Mouse (Mus musculus) gonadal fat pad, adult 2 months (tissue): ENCODE data around the gene Gprin1. TPM values are rescaled to one million over a fixed set of nuclear protein-coding genes. Genes with fewer than 3 reads are reported as not detected.

ENCODE experiments used
- DNase-seq: peaks from one replicate; pipeline ENCODE4 v3.0.0-alpha.2; 2012; ENCODE audit warnings: low read depth
- polyA plus RNA-seq: library from polyadenylated mRNA; depleted of rRNA; stranded (reverse); fragments of >200 nt; gene quantifications from 2 replicates; pipeline ENCODE4 v1.2.3, GENCODE M21; 2012

Gene Gprin1
- polyA plus RNA-seq, 1 experiment, result 0.27 TPM

DNA sequence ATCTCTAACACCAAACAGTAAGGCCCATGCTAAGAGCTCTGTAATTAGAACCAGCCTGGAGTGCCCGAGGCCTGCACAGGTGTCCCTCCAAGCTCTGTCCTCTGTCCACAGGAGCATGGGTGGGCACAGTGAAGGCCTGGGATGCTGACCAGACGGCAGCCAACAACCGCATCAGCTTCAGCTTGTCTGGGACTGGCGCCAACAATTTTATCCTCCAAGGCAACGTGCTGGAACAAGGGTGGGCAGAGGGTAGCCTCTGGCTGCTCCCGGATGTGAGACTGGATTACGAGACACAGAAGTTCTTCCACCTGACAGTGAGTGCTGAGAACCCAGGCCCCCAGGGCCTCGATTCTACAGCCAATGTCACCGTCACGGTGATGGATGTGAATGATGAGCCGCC lies 23.5 kb downstream of the Gprin1 start:
- no peak for DNase-seq

DNA sequence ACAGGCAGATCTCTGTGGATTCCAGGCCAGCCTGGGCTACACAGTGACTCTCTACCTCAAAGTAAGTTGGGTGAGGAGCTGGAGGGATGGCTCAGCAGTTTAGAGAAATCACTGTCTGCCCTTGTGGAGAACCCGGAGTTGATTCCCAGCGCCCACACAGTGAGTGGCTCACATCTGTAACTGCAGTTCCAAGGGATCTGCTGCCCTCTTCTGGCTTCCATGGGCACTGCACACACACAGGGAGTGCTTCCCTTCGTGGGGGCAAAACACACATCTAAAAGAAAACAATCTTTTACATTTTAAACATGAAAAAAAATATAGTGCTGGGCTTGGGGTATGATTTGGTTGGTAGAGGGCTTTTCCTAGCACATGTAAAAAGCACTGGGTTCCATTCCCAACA lies 26.5 kb downstream of the Gprin1 start:
- DNase-seq, result no peak

DNA sequence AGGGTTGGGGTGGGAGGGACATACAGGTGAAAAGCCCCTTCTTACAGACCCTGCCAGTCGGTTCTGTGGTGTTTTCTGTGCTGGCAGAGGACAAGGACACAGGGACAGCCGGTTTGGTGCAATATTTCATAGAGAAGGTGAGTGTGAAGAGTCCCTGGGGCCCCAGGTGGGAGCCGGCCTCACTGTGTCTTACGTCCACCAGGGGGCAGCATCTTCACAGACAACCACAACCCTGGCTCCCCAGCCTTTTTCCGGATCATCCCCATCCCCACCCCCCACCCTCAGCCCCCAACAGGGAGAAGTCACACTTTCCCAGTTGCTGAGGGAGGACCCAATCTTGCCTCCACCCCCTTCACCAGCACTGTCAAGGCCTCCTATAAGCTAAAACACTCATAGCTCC lies 32.8 kb downstream of the Gprin1 start:
- no peak for DNase-seq

DNA sequence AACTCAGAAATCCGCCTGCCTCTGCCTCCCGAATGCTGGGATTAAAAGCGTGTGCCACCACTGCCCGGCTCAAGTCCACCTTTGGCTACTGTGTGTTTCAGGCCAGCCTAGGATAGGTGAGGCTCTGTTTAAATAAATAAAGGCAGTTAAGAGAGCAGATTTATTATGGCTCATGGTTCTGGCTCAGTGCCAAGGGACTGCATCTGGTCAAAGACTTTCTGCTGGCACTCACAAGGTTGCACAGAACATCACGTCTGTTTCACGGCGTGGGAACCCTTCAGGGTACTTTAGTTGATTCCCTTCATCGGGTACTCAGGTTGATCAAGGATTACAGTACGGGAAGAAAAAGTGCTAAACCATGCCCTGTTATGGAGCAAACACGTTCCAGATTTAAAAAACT lies 34.7 kb downstream of the Gprin1 start:
- DNase-seq, result no peak

DNA sequence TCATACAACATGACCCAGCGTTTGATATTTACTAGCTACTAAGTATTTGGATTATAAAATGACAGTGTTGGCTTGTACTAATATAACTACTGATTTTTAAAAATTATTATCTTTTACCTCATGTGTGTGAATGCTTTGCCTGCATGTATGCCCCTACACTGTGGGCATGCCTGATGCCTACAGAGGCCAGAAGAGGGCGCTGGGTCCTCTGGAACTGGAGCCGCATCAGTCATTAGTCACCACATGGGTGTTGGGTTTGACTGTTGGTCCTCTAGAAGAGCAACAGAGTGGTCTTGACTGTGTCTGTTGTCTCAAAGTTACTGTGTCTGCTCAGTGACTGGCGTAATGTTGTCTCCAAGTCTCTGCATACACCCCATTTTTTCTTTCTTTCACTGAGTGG lies 35.3 kb downstream of the Gprin1 start:
- no peak for DNase-seq

DNA sequence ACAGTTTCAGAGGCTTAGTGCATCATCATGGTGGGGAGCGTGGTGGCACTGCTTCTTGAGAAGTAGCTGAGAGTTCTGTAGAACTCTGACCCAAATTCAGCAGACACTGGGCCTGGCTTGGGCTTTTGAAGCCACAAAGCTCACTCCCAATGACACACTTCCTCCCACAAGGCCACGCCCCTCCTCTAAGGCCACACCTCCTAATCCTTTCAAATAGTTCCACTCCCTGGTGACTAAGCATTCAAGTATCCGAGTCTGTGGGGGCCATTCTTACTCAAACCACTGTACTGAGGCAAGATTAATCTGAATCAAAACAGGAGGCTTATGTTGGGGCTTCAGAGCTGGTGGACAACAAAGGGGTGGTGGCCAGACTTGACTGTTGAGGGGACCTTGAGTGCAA lies 38.8 kb downstream of the Gprin1 start:
- no peak for DNase-seq

DNA sequence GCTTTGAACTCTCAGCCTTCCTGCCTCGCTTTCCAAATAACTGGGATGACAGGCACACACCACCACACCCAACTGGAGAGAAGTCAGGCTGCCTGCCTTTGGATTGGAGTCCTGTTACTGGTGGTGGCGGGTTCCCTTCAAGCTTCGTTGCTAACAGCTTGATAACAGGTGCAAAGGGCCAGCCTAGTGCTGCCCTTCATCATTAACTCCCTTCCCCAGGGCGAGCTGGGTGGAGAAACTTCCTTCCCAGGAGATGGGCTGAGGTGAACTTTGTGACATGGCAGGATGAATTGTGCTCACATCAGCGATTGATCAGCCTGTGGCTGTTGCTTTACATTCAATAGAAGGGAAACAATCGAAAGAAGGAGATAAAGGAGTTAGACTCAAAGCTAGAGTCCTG lies 44.8 kb downstream of the Gprin1 start:
- no peak for DNase-seq

DNA sequence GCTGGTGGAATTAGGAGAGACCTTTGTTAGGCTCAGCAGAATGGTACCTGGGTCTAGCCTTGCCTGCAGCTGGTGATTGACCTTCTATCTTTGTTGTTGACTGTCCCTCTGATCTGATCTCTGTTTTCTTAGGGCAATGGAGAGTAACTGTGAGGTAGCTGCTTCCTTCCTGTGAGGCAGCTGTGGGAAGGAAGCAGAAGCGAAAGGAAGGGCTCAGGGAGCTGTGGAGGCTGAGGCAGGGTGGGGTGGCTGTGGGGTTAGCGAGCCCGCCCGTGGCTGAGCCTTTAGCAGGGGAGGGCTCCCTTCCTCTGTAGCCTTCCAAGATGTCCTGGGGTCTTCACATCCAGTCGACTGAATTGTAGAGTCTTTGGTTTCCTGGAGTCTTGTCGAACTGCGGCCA lies 47.2 kb downstream of the Gprin1 start:
- no peak for DNase-seq

DNA sequence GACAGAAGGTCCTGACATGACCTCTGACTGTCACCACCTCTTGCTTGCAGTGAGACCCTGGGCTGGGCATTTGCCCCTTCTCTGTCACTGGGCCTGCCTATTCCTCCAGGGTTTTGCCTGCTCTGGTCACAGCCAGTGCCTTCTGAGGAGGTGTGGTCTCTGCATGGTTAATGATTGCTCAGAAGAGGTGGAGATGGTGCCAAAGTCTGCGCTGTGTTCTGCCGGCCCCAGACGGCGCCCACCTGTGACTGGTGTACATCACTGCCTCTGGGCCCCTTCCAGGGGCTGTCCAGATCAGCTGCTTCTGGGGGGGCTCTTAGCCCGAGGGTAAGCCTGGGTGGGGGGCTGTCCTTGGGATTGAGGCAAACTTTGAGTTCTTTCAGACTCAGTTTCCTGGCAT lies 48.4 kb downstream of the Gprin1 start, which contains the start of gene Cdhr2:
Cdhr2 (plus strand) TSS at position 219 of the 400 bp plus-strand sequence.
- DNase-seq, result no peak

DNA sequence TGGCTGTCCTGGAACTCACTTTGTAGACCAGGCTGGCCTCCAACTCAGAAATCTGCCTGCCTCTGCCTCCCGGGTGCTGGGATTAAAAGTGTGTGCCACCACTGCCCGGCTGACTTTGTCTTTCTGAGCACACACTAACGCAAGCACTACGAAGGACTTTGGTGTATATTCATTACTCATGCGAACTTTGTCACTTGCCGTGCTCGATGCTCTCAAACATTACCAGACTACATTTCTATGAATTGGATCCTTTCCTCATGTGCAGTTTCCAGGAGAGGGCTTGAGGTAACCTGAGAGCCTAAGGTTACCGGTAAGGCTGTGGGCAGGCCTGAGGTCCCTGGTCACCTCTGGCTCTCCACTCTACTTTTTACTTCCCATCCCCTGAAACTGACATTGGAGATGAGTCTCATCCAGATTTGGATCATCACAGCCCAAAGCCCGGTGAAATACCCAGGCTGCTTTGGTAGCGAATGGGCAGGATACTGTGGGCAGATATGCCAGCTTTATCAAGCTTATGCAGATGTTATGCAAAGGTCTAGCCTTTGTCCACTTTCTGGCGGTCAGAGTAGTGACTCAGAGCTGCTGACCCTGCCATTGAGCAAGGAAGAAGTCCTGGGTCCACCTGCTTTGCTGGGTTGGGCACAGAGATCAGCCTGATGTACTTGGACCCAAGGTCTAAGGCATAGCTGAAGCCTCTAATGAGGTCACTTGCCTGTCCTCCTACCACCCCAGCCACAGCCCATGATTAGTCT lies 54.0 kb downstream of the Gprin1 start:
- no peak for DNase-seq

DNA sequence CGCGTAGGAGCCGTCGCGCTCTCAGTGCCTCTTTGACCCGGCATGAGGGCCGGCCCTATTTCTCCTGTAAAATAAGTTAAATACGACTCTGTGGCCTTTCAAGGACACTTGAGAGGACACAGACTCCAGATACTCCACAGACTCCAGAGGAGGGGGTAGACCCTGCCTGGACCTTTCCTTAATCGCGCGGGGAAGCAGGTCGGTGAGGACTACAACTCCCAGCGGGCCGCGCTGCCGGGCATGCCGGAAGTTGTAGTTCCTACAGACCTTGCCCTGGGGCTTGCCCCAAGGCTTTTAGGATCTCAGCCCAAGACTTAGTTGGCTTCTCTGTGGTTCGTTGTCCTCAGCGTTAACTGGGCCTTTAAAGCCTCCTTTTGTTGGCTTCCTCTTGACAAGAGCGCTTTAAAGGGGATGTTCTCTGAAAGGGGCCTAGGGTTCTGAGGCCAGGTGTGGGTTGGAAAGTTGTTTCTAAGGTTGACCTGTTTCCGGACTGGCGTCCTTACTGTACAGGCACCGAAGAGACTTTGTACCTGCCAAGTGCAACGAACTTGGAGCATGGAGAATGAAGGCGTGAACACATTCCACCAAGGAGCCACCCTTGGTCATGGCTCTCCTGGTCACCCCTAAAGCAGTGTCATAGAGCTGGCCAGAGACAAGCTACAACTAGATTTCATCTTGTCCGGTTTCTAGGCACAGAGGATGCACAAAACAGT lies 55.2 kb downstream of the Gprin1 start:
- no peak for DNase-seq

DNA sequence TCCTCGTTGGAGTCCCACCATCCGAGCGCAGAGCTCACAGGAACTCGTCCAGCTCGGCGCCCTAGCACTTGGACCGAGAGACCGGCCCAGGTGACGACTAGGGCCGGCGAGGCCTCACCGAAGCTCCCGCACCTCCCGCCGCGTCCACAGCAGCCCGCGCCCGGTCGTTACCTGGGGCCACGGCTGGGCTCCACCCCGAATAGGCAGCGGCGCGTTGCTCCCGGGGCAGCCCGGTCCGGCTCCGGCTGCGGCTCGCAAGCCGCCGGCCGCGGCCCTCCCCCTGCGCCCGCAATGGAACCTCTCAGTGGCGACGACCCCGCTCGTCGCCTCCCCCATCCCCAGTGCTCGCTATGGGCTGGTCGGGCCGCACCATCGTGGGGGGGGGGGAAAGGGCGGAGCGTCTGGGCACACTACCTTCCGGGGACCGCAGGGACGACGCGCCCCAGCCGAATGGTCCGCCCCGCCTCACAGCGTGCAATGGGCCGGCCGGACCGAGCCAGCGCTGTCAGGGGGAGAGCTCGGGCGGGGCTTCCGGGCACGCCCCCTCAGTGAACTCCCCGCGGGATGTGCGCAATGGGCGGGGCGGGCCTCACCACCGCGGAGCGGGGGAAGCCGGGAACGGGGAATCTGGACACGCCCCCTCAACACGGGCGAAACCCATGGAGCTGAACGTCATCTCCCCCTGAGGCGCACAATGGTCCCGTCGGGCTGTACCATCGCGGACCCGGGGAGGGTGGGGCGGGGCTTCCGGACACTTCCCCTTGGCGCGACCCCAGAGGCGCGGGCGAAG lies 55.9 kb downstream of the Gprin1 start, which contains the start of gene Rnf44:
Rnf44 (minus strand) TSS at position 350 of the 790 bp plus-strand sequence.
- DNase-seq, result peak; percentile 75

DNA sequence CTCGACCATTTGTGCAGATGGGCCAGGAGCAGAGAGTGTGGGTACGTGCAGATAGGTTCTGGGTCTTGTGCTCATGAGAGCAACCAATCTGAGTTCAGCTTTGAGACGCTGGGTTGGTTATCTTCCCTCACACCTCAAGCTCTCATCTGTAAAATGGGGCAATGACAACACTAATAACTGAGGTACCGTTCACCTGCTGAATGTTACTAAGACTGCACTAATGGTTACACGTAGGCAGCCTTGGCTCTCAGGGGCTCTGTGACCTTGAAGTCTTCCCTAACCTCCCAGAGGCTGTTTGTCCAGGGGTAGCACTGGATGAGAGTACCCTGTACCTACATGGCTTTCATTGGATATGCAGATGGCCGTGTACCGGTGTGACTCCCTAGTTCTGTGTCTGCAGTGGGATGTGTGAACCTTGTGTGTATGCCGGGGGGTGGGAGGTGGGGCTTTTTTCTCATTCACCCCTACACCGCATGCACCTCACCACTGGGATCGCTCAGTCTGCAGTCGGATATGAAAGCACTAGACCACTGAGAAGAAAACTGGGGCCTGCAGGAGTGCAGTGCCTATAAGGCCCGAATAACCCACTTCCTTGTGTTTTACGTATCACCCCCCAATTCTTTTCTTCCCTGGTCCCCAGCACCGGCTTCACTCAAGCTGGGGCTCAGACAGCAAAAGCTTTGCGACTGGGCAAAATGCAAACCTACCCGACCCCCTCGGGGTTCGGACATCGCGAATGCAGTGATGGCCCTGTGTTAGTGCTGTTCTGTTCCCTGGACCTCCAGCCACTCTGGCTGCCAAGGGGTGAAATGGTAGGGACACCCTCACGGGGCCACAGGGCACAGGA lies 56.7 kb downstream of the Gprin1 start:
- DNase-seq, result no peak

DNA sequence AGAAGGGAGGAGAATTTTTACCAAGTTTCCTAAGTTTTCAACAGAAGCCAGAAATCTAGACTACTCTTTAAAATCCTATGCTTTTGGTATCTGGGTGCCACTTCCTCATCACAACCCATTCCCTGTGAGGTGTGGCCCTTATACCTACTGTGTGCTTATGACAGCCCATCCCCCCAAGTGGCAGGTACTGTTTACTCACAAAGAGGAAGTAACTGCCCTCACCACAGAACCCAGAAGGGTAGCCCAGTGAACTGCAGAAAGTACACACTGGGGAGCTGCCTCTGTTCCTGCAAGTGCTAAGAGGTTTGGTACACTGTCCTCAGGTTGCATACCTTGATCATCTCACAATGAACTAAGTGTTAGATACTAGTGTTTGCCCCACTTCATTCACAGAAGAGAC lies 57.9 kb downstream of the Gprin1 start:
- no peak for DNase-seq

DNA sequence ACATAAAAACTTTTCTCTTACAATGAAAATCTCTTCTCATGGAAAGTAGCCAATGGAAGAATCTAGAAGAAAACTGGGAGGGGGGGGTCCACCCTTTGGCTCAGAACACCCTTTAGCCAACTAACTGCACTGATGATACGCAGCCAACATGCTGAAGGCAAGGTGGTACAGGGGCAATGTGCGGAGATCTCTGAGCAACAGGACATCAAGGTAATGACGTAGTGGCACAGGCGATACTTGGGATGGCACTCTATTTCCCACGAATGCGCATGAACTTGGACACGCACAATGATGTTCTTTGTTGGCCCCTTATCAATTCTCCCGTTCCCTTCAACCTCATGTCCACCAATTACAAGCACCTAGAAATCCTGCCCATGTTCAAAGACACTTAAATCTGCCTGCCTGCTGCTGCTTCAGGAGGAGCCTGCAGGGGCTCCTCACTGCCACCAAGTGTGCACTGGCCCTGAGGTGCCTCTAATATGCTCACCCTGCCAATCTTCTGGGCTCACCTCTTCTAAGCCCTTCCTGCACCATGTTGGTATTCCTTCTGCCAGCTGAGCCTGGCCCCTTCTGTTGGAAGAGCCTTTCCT lies 59.4 kb downstream of the Gprin1 start:
- DNase-seq, result no peak

DNA sequence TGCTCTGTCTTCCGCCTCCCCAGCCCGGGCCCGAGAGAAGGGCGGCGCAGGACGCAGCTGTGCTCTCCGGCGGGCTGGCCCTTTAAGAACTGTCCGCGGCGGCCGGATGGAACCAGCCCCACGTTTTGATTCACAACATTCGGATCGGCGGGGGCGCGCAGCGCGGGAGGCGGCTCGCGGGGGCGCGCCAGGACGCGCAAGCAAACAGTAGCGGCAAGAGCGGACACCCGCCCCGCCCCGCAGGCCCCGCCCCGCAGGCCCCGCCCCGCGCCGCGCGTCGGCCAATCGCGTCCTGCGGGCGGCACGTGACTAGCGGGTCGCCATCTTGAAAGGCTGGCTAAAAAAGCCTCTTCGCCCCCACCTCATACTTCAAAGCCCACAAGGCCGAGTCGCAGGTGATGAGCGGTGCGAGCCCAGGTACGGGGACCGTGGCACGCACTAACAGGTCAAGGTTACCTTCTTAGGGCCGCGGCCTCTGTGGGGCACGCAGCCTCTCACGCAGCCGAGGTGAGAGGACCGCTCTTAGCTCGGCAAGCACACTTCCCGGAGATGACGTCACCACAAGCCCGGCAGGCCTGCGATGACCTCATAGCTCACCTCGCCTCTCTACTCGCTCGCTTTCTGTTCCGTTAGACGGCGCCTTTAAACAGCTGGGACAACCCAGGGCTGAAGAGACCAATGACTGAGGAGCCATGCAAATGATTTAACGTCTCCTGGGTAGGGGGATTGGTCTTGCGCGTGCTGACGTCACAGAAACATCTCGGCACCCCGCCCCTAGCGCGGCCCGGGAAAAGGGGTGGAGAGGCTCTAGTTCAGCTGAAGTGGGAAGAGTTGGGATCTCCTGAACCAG lies 61.9 kb downstream of the Gprin1 start:
- peak; percentile 72 for DNase-seq

DNA sequence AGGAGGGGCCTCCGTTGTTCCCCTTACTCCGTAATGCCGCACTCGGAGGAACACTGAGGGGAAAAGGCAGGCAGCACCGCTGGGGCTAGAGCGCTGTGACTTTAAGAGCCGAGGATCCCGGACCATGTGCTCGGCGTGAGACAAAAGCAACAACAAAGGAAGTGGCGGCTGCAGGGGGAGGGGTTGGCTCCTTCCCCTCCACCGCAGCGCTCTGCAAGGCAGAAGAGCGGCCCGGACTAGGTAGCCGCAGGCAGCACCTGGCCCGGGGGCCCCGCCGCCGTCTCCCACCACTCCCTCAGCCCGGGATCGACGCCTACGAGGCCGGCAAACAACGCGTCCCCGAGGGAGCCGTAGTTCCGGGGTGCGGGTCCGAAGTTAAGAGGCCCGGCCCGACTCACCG lies 62.6 kb downstream of the Gprin1 start:
- DNase-seq, result no peak
